Mouse (Mus musculus): ENCODE results near the gene Prkcz. TPM values are rescaled to one million over a fixed set of nuclear protein-coding genes. Genes with fewer than 3 reads are reported as not detected.

Prkcz gene
- total and polyA plus RNA-seq, 2 experiments from 2014 or later = 104 to 106 TPM

GRCm38 (mm10) chr4:155252253-155252652, 108.9 kb downstream of the Prkcz start:
- no peaks in the 10 kb centered on the region for H3K9me3 ChIP-seq (ENCODE audit: low read length)
- H3K27me3 ChIP-seq (ENCODE audit: insufficient read depth, low read length) = no peaks in the 10 kb centered on the region
- H3K4me1 ChIP-seq (ENCODE audit: insufficient read depth, low read length) = peaks cover 7% of the 10 kb centered on the region; the same call in 1 of the 2 replicates
- no peak overlapping the region for H3K27ac ChIP-seq (ENCODE audit: low read depth, low read length)
- no peak for ATAC-seq (ENCODE audit: low FRiP score)
- H3K4me3 ChIP-seq (ENCODE audit: low read depth, low read length) = no peak overlapping the region
- no peak for DNase-seq (ENCODE audit: low spot score)
- no peak overlapping the region; the same call in 1 of the 2 replicates for H3K9ac ChIP-seq (replicated peaks; ENCODE audit: low read length, poor library complexity, severe bottlenecking)
- no peaks in the 10 kb centered on the region; the same call in 1 of the 2 replicates for H3K36me3 ChIP-seq (ENCODE audit: insufficient read depth, low read length)
- no peak overlapping the region for H3K4me2 ChIP-seq (ENCODE audit: low read depth, low read length, poor library complexity, severe bottlenecking)
- WGBS = 69% methylated on average over 6 of the region's 6 CpGs
- TF ChIP-seq CTCF (IDR thresholded peaks at IDR 0.05) = no peak

GRCm38 (mm10) chr4:155251147-155251546, 110.0 kb downstream of the Prkcz start:
- 65% methylated on average over 3 of the region's 3 CpGs for WGBS
- Histone ChIP-seq H3K4me3 (ENCODE audit: low read depth, low read length) (peak overlapping the region; percentile 58; the same call in 1 of the 2 replicates), H3K27ac (ENCODE audit: low read depth, low read length) (no peak overlapping the region), H3K36me3 (ENCODE audit: insufficient read depth, low read length) (no peaks in the 10 kb centered on the region), H3K27me3 (ENCODE audit: insufficient read depth, low read length) (no peaks in the 10 kb centered on the region), H3K9ac (replicated peaks; ENCODE audit: low read length, poor library complexity, severe bottlenecking) (no peak overlapping the region), H3K9me3 (ENCODE audit: low read length) (no peaks in the 10 kb centered on the region), H3K4me1 (ENCODE audit: insufficient read depth, low read length) (peaks cover 7% of the 10 kb centered on the region; the same call in 1 of the 2 replicates), H3K4me2 (ENCODE audit: low read depth, low read length, poor library complexity, severe bottlenecking) (peak overlapping the region; percentile 91)
- ATAC-seq (ENCODE audit: low FRiP score) (no peak), DNase-seq (ENCODE audit: low spot score) (peak; percentile 57)
- no peak for TF ChIP-seq CTCF (IDR thresholded peaks at IDR 0.05)

- Histone ChIP-seq H3K4me3 (ENCODE audit: low read depth, low read length) (peak overlapping the region; percentile 58), H3K27me3 (ENCODE audit: insufficient read depth, low read length) (no peaks in the 10 kb centered on the region), H3K36me3 (ENCODE audit: insufficient read depth, low read length) (no peaks in the 10 kb centered on the region), H3K4me1 (ENCODE audit: insufficient read depth, low read length) (peaks cover 7% of the 10 kb centered on the region; the same call in 1 of the 2 replicates), H3K4me2 (ENCODE audit: low read depth, low read length, poor library complexity, severe bottlenecking) (peak overlapping the region; percentile 91), H3K27ac (ENCODE audit: low read depth, low read length) (peak overlapping the region; percentile 97), H3K9ac (replicated peaks; ENCODE audit: low read length, poor library complexity, severe bottlenecking) (peak overlapping the region; percentile 84), H3K9me3 (ENCODE audit: low read length) (no peaks in the 10 kb centered on the region)
- ATAC-seq (ENCODE audit: low FRiP score) (peak; percentile 21; the same call in 1 of the 2 replicates), DNase-seq (ENCODE audit: low spot score) (peak; percentile 19)
- 10% methylated on average over 23 of the region's 23 CpGs for WGBS
- TF ChIP-seq CTCF (IDR thresholded peaks at IDR 0.05) = no peak
Observed at GRCm38 (mm10) chr4:155250361-155251117, 110.6 kb downstream of the Prkcz start.

GRCm38 (mm10) chr4:155249648-155250351, 111.4 kb downstream of the Prkcz start, which contains the start of gene Faap20:
TSS of gene Faap20 (plus strand) at chr4:155249802.
- ATAC-seq (ENCODE audit: low FRiP score) = peak; percentile 92
- under 1% methylated on average over 57 of the region's 58 CpGs for WGBS
- H3K4me2 ChIP-seq (ENCODE audit: low read depth, low read length, poor library complexity, severe bottlenecking) = peak within 1 kb of the TSS; percentile 91

GRCm38 (mm10) chr4:155249257-155249647, 111.9 kb downstream of the Prkcz start:
- Histone ChIP-seq H3K27me3 (ENCODE audit: insufficient read depth, low read length) (no peaks in the 10 kb centered on the region), H3K9me3 (ENCODE audit: low read length) (no peaks in the 10 kb centered on the region), H3K36me3 (ENCODE audit: insufficient read depth, low read length) (no peaks in the 10 kb centered on the region), H3K4me1 (ENCODE audit: insufficient read depth, low read length) (peaks cover 7% of the 10 kb centered on the region; the same call in 1 of the 2 replicates), H3K27ac (ENCODE audit: low read depth, low read length) (peak overlapping the region; percentile 97), H3K4me2 (ENCODE audit: low read depth, low read length, poor library complexity, severe bottlenecking) (peak overlapping the region; percentile 91), H3K4me3 (ENCODE audit: low read depth, low read length) (peak overlapping the region; percentile 58), H3K9ac (replicated peaks; ENCODE audit: low read length, poor library complexity, severe bottlenecking) (peak overlapping the region; percentile 84)
- peak; percentile 97 for TF ChIP-seq CTCF (IDR thresholded peaks at IDR 0.05)
- ATAC-seq (ENCODE audit: low FRiP score) (peak; percentile 70), DNase-seq (ENCODE audit: low spot score) (peak; percentile 97)
- WGBS = 0% methylated on average over 9 of the region's 9 CpGs

More at GRCm38 (mm10) chr4:155249648-155250351, 111.4 kb downstream of the Prkcz start, which contains the start of gene Faap20:
- no peaks in the 10 kb centered on the region for H3K36me3 ChIP-seq (ENCODE audit: insufficient read depth, low read length)
- peak within 1 kb of the TSS; percentile 97 for H3K27ac ChIP-seq (ENCODE audit: low read depth, low read length)
- H3K4me1 ChIP-seq (ENCODE audit: insufficient read depth, low read length) = peaks cover 7% of the 10 kb centered on the region; the same call in 1 of the 2 replicates
- H3K9ac ChIP-seq (replicated peaks; ENCODE audit: low read length, poor library complexity, severe bottlenecking) = peak within 1 kb of the TSS; percentile 84
- DNase-seq (ENCODE audit: low spot score) = peak; percentile 92
- no peaks in the 10 kb centered on the region for H3K9me3 ChIP-seq (ENCODE audit: low read length)
- H3K27me3 ChIP-seq (ENCODE audit: insufficient read depth, low read length) = no peaks in the 10 kb centered on the region
- no peak for TF ChIP-seq CTCF (IDR thresholded peaks at IDR 0.05)
- peak within 1 kb of the TSS; percentile 58 for H3K4me3 ChIP-seq (ENCODE audit: low read depth, low read length)

Measured in midbrain, postnatal 0 days (tissue).